Mouse (Mus musculus) MN1 (cell line): ENCODE results near the gene Lima1.
"Not testable (repeated sequence)": the region's sequence is repeated elsewhere in the genome, so short reads cannot be mapped to it uniquely, and the experiment has no call there.

Source experiments
- DNase-seq: peaks from one replicate; pipeline ENCODE4 v3.0.0-alpha.2; 2016; ENCODE audit warnings: low spot score

Lima1 gene

GRCm38 (mm10) chr15:99875334-99875869 lies at the start of gene Lima1:
Gene Lima1 (minus strand): TSS chr15:99875456.
- peak; percentile 95 for DNase-seq

- no peak for DNase-seq
Observed at GRCm38 (mm10) chr15:99919601-99920158, 44.4 kb upstream of the Lima1 start.

- DNase-seq = no peak
Observed at GRCm38 (mm10) chr15:99917264-99917663, 42.0 kb upstream of the Lima1 start.

DNA sequence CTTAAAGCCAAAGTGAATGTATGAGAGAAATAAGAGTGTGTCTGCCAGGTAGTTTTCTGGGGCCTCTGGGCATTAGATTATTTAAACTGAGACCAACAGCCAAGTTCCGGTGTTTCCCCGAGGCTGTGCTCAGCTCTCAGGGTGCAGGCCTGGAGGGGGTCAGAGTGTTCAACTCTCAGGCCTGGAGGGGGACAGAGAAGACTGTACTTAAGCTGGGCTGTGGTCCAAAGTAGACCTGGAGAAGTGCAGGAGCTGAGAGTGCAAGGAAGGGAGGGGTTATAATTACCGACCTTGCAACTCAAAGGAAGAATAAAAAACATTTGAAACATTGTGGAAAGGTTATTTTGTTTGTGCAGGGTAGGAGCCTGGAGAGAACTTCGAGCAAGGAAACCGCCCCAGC lies 39.4 kb upstream of the Lima1 start:
- no peak for DNase-seq

GRCm38 (mm10) chr15:99911785-99912184 lies 36.5 kb upstream of the Lima1 start:
- no peak for DNase-seq

GRCm38 (mm10) chr15:99909339-99909996 lies 34.2 kb upstream of the Lima1 start:
- DNase-seq = peak; percentile 61

GRCm38 (mm10) chr15:99907514-99907913 lies 32.3 kb upstream of the Lima1 start:
- no peak for DNase-seq

GRCm38 (mm10) chr15:99907041-99907440 lies 31.8 kb upstream of the Lima1 start:
- DNase-seq = no peak

- DNase-seq = no peak
Observed at GRCm38 (mm10) chr15:99904841-99905240, 29.6 kb upstream of the Lima1 start.

- DNase-seq = peak; percentile 92
Observed at GRCm38 (mm10) chr15:99904333-99904732, 29.1 kb upstream of the Lima1 start.

GRCm38 (mm10) chr15:99903227-99903626 lies 28.0 kb upstream of the Lima1 start:
- DNase-seq = no peak

- no peak for DNase-seq
Observed at GRCm38 (mm10) chr15:99902786-99903185, 27.5 kb upstream of the Lima1 start.

- peak; percentile 21 for DNase-seq
Observed at GRCm38 (mm10) chr15:99896621-99897020, 21.4 kb upstream of the Lima1 start.

DNA sequence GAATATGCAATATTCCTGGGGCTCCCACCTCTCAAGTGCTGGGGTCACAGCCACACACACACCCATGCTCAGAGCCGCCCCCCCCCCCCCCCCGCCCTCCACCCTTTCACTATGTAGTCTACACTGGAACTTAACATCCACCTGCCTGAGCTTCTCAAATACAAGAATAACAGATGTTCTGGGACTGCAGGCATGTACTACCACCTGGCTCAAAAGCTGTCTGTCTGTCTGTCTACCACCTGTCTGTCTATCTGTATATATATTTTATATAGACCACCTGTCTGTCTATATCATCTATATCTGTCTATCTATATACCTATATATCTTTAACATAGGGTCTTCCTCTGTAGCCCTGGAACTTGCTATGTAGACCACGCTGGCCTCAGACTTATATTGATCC lies 16.1 kb upstream of the Lima1 start:
- no peak for DNase-seq

- DNase-seq = no peak
Observed at GRCm38 (mm10) chr15:99890412-99891236, 15.4 kb upstream of the Lima1 start.

- no peak for DNase-seq
Observed at GRCm38 (mm10) chr15:99889275-99889874, 14.1 kb upstream of the Lima1 start.

GRCm38 (mm10) chr15:99887130-99887529 lies 11.9 kb upstream of the Lima1 start:
- not testable (repeated sequence) for DNase-seq

DNA sequence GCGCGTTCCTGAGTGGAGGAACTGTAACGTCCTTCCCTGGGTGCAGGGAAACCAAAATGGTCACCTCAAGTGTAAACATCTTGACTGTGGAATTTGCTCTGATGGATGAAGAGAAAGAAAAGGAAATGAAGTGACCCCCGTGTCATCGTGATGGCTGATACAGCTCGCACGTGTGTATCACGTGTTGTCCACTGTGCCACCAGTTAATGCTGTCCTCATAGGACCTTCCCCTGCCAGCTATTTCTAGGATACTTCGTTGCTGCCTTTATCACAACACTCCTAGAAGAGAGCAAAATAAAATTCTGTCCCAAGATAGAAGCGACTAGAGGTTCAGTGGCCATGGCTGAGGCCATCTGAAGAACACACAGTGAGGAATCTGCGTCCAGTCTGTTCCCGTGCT lies 8.8 kb upstream of the Lima1 start:
- no peak for DNase-seq

GRCm38 (mm10) chr15:99878541-99878940 lies 3.3 kb upstream of the Lima1 start:
- no peak for DNase-seq

GRCm38 (mm10) chr15:99874612-99875333 lies 483 bp downstream of the Lima1 start:
- DNase-seq = peak; percentile 57

DNA sequence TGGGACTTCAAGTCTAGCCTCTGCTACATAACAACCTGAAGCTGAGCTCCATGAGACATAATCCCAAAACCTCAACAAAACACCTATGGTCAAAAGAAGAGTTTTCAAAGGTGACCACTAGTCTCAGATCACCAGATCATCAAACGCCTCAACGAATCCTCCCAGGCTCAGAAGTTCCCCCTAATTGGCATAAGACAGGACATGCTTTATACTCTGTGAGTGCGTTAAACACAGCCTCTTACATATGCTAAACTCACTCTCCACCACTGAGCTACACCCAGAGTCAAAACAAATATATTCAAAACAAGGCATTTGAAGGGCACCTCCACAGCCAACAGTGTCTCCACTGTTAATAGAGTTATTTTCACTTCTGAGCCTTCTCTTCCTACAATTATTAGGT lies 2.7 kb downstream of the Lima1 start:
- DNase-seq = no peak

DNA sequence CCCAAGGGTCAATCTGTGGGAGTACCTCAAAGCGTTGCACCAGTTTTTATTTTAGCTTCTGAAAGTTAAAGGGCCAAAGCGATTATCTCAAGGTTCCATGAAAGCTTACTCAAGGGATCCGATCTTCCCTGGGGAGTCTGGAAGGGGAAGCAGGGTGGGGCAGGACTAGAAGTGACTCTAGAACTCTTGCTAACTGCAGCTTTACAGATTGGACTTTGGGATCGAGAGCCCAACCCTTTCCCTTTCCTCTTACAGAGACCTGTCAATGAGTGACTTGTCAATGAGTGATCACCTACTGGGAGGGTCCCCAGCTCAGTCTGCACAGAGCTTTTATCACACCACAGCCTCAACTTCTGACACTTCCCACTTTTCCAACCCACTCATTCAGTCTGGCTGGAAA lies 7.6 kb downstream of the Lima1 start:
- no peak for DNase-seq
